ENCODE assay signal across 18 mouse cellular contexts in the genomic region with DNA sequence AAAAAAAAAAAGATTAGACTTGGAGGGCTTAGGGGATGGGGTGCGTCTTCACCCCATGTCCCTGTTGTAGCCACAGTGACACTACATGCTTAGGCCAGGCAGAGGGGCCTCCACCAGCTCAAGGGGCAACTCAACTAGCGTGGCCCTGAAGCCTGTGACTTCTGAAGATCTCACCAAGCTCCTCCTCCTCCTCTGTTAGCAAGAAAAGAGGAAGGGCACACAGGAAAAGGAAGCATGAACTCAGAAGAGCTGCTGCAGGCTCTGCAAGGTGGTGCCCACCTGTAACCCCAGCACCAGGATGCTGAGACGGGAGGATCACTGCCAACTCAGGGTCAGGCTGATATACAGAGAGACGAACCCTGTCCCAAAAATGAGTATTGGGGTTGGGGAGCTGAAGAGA. TPM values are rescaled to one million over a fixed set of nuclear protein-coding genes. Genes with fewer than 3 reads are reported as not detected.
DNase-seq lines count a peak whose midpoint lies in the region; ATAC-seq and TF ChIP-seq lines count a peak whose summit lies in the region.
"Had no signal": no experiment of that assay in that cellular context is flagged by ENCODE, and none has a peak within 500 bp of the region (broad histone marks: within the 10 kb centered on the region; RNA-seq: fewer than 3 reads in every experiment).

No protein-coding gene starts in this region.

- H3K9me3 ChIP-seq in liver, embryonic 16.5 days (replicated peaks; ENCODE audit: control insufficient read depth, low read length): no peaks in the 10 kb centered on the region
- H3K9me3 ChIP-seq in liver, embryonic 12.5 days (replicated peaks): no peaks in the 10 kb centered on the region
- no peaks in the 10 kb centered on the region for H3K9me3 ChIP-seq in G1E (replicated peaks)
- no peaks in the 10 kb centered on the region for H3K9me3 ChIP-seq in midbrain, embryonic 13.5 days
- H3K9me3 ChIP-seq: embryonic facial prominence, embryonic 13.5 days; heart, embryonic 13.5 days; hindbrain, embryonic 10.5 days; kidney, embryonic 15.5 days; midbrain, embryonic 10.5 days had no signal

- no peak for DNase-seq in G1E (ENCODE audit: low spot score)
- no peak for DNase-seq in lung, postnatal 36 days
- DNase-seq: adrenal gland, adult 8-10 months; cerebellum, adult 18-20 months; thymus, postnatal 4 days had no signal

- no peak for ATAC-seq in liver, embryonic 16.5 days (ENCODE audit: low read depth)
- no peak for ATAC-seq in liver, embryonic 12.5 days
- no peak for ATAC-seq in G1E (ENCODE audit: extremely low read depth, insufficient number of reproducible peaks, low FRiP score, poor library complexity, severe bottlenecking)
- peak; percentile 29 to 69 for ATAC-seq in hematopoietic stem cell, adult 5-6 weeks (replicated peaks in 1 of 2; ENCODE audit: insufficient read depth in 1 of 2, low FRiP score in 2 of 2, low TSS enrichment in 1 of 2, low read depth in 1 of 2, poor library complexity in 2 of 2, severe bottlenecking in 2 of 2)
- ATAC-seq in neutrophil, adult 5-6 weeks (ENCODE audit: extremely low read depth, insufficient number of reproducible peaks, low FRiP score, poor library complexity, severe bottlenecking): peak; percentile 40; the same call in 1 of the 2 replicates
- ATAC-seq in midbrain, embryonic 13.5 days: no peak
- ATAC-seq: forebrain, embryonic 16.5 days; lung, postnatal 0 days had no signal

- H3K4me1 ChIP-seq in liver, embryonic 16.5 days (ENCODE audit: control insufficient read depth, low read depth, low read length): peaks cover 19% of the 10 kb centered on the region
- H3K4me1 ChIP-seq in liver, embryonic 12.5 days: peaks cover 57% of the 10 kb centered on the region
- H3K4me1 ChIP-seq in G1E (ENCODE audit: insufficient read depth, low read depth, low read length): peaks cover 69% of the 10 kb centered on the region
- no peaks in the 10 kb centered on the region for H3K4me1 ChIP-seq in midbrain, embryonic 13.5 days (replicated peaks)
- H3K4me1 ChIP-seq: embryonic facial prominence, embryonic 13.5 days; hindbrain, embryonic 10.5 days; midbrain, embryonic 10.5 days had no signal

- 49% methylated on average over 4 of the region's 4 CpGs for WGBS in liver, embryonic 16.5 days (ENCODE audit: insufficient replicate concordance)
- 46% methylated on average over 4 of the region's 4 CpGs for WGBS in liver, embryonic 12.5 days (ENCODE audit: insufficient replicate concordance)
- WGBS in midbrain, embryonic 13.5 days: 86% methylated on average over 4 of the region's 4 CpGs

- no peak for TF ChIP-seq CTCF in G1E (IDR thresholded peaks at IDR 0.05; ENCODE audit: low read depth, low read length)

- H3K9ac ChIP-seq in liver, embryonic 16.5 days (ENCODE audit: low read depth, low read length): no peak overlapping the region
- no peak overlapping the region for H3K9ac ChIP-seq in liver, embryonic 12.5 days
- no peak overlapping the region for H3K9ac ChIP-seq in midbrain, embryonic 13.5 days (replicated peaks)
- H3K9ac ChIP-seq: embryonic facial prominence, embryonic 13.5 days; kidney, embryonic 15.5 days had no signal

- no peaks in the 10 kb centered on the region for H3K36me3 ChIP-seq in liver, embryonic 16.5 days (ENCODE audit: control insufficient read depth, insufficient read depth)
- no peaks in the 10 kb centered on the region for H3K36me3 ChIP-seq in liver, embryonic 12.5 days
- peaks cover 2% of the 10 kb centered on the region for H3K36me3 ChIP-seq in G1E (replicated peaks)
- H3K36me3 ChIP-seq in midbrain, embryonic 13.5 days: no peaks in the 10 kb centered on the region
- H3K36me3 ChIP-seq: embryonic facial prominence, embryonic 13.5 days; heart, embryonic 13.5 days; hindbrain, embryonic 10.5 days; kidney, embryonic 15.5 days; midbrain, embryonic 10.5 days had no signal

- H3K4me3 ChIP-seq in liver, embryonic 16.5 days (ENCODE audit: low read depth, low read length): no peak overlapping the region
- H3K4me3 ChIP-seq in liver, embryonic 12.5 days: no peak overlapping the region
- H3K4me3 ChIP-seq in G1E (ENCODE audit: low read depth, low read length): peak overlapping the region; percentile 39; the same call in 1 of the 2 replicates
- no peak overlapping the region for H3K4me3 ChIP-seq in midbrain, embryonic 13.5 days (replicated peaks)
- H3K4me3 ChIP-seq: embryonic facial prominence, embryonic 13.5 days; heart, embryonic 13.5 days; hindbrain, embryonic 10.5 days; kidney, embryonic 15.5 days; midbrain, embryonic 10.5 days had no signal

- H3K4me2 ChIP-seq in liver, embryonic 16.5 days (ENCODE audit: low read depth, low read length): no peak overlapping the region
- H3K4me2 ChIP-seq in liver, embryonic 12.5 days: no peak overlapping the region
- no peak overlapping the region for H3K4me2 ChIP-seq in midbrain, embryonic 13.5 days (replicated peaks)
- H3K4me2 ChIP-seq: embryonic facial prominence, embryonic 13.5 days; heart, embryonic 13.5 days; kidney, embryonic 15.5 days had no signal

- H3K27ac ChIP-seq in liver, embryonic 16.5 days (ENCODE audit: low read length): 0 out of 2 replicates have a peak overlapping the region, but pooled peaks have one; percentile 5
- no peak overlapping the region for H3K27ac ChIP-seq in liver, embryonic 12.5 days
- no peak overlapping the region for H3K27ac ChIP-seq in midbrain, embryonic 13.5 days
- H3K27ac ChIP-seq: embryonic facial prominence, embryonic 13.5 days; heart, embryonic 13.5 days; hindbrain, embryonic 10.5 days; kidney, embryonic 15.5 days; midbrain, embryonic 10.5 days; stomach, postnatal 0 days had no signal

- H3K27me3 ChIP-seq in liver, embryonic 16.5 days (ENCODE audit: control insufficient read depth, insufficient read depth, low read depth, low read length): no peaks in the 10 kb centered on the region
- no peaks in the 10 kb centered on the region for H3K27me3 ChIP-seq in liver, embryonic 12.5 days (replicated peaks)
- H3K27me3 ChIP-seq in G1E (ENCODE audit: insufficient read depth, low read length): no peaks in the 10 kb centered on the region
- H3K27me3 ChIP-seq in midbrain, embryonic 13.5 days: no peaks in the 10 kb centered on the region
- H3K27me3 ChIP-seq: embryonic facial prominence, embryonic 13.5 days; heart, embryonic 13.5 days; kidney, embryonic 15.5 days had no signal

RNA-seq across cellular contexts. Expression of a gene that starts 13.7 kb away (rescaled TPM):
- polyA plus RNA-seq in liver, embryonic 16.5 days (2015; fragmentation: Nextera tagmentation; extraction: Ambion mirVana): 98.4 and 113 TPM in 2 replicates
- polyA plus RNA-seq in liver, embryonic 12.5 days (2016; fragmentation: Nextera tagmentation; extraction: Ambion mirVana): 194 and 198 TPM in 2 replicates
- total RNA-seq in G1E (2014; fragmentation: Nextera tagmentation) (525 and 570 TPM in 2 replicates), G1E (2017) (445 and 495 TPM in 2 replicates)
- polyA plus RNA-seq in G1E (2012): 636 and 648 TPM in 2 replicates
- total RNA-seq in hematopoietic stem cell, adult 5-6 weeks (2017): 301 and 303 TPM in 2 replicates
- total RNA-seq in neutrophil, adult 5-6 weeks (2017): 144 and 165 TPM in 2 replicates
- 266 and 276 TPM in 2 replicates for polyA plus RNA-seq in midbrain, embryonic 13.5 days (2015; fragmentation: Nextera tagmentation; extraction: Ambion mirVana)

RNA-seq across cellular contexts. Expression of a gene that starts 37.5 kb away (rescaled TPM):
- polyA plus RNA-seq in liver, embryonic 16.5 days (2015; fragmentation: Nextera tagmentation; extraction: Ambion mirVana): 15.8 and 18.4 TPM in 2 replicates
- 35.7 and 41.3 TPM in 2 replicates for polyA plus RNA-seq in liver, embryonic 12.5 days (2016; fragmentation: Nextera tagmentation; extraction: Ambion mirVana)
- total RNA-seq in G1E (2014; fragmentation: Nextera tagmentation) (23.3 and 33.0 TPM in 2 replicates), G1E (2017) (20.6 and 24.5 TPM in 2 replicates)
- 49.2 and 49.5 TPM in 2 replicates for polyA plus RNA-seq in G1E (2012)
- 5.2 and 14.4 TPM in 2 replicates for total RNA-seq in hematopoietic stem cell, adult 5-6 weeks (2017)
- total RNA-seq in neutrophil, adult 5-6 weeks (2017): 9.5 and 17.2 TPM in 2 replicates
- 25.8 and 26.6 TPM in 2 replicates for polyA plus RNA-seq in midbrain, embryonic 13.5 days (2015; fragmentation: Nextera tagmentation; extraction: Ambion mirVana)

Comparison
In these comparisons a context has a peak if more than half of its experiments do, and no peak if none do; other contexts are left out.
1. ATAC-seq: peak in hematopoietic stem cell, adult 5-6 weeks (2 of 2) and neutrophil, adult 5-6 weeks (single experiment); none in liver, embryonic 16.5 days (single experiment), liver, embryonic 12.5 days (single experiment), G1E (single experiment) and midbrain, embryonic 13.5 days (single experiment).